Mouse (Mus musculus): ENCODE measurements around the gene Skiv2l.

- TF ChIP-seq SRF (IDR thresholded peaks at IDR 0.05; ENCODE audit: control insufficient read depth, insufficient read length, low read depth) (no peak), MYOG (IDR thresholded peaks at IDR 0.05; ENCODE audit: control insufficient read depth in 1 of 3, insufficient read depth in 1 of 3, insufficient read length in 2 of 3, low read depth in 2 of 3) (no peak), POLR2A (IDR thresholded peaks at IDR 0.05; ENCODE audit: insufficient read length, low read depth) (no peak)
Measured at GRCm38 (mm10) chr17:34844884-34845283, 5.1 kb downstream of the Skiv2l start.
